Mouse (Mus musculus) large intestine, adult 2 months (tissue): Measurements from ENCODE around the gene Olfr5. TPM values are rescaled to one million over a fixed set of nuclear protein-coding genes. Genes with fewer than 3 reads are reported as not detected.
"Not testable (repeated sequence)": the region's sequence is repeated elsewhere in the genome, so short reads cannot be mapped to it uniquely, and the experiment has no call there.

Experiments used
- DNase-seq: peaks from one replicate; pipeline ENCODE4 v3.0.0-alpha.2; 2012; ENCODE audit warnings: low read depth, low spot score
- WGBS: fragments of 180-500 bp; shearing (Covaris S2); methylation state at CpG from one replicate; pipeline ENCODE4 v1.1.7; 2018; 5-methylcytosine and 5-hydroxymethylcytosine counted together
- polyA plus RNA-seq: library from polyadenylated mRNA; depleted of rRNA; stranded (reverse); fragments of >200 nt; gene quantifications from 2 replicates; pipeline ENCODE4 v1.2.3, GENCODE M21; 2012; rRNA removed

Olfr5 gene
- polyA plus RNA-seq = not detected in 2 replicates

DNA sequence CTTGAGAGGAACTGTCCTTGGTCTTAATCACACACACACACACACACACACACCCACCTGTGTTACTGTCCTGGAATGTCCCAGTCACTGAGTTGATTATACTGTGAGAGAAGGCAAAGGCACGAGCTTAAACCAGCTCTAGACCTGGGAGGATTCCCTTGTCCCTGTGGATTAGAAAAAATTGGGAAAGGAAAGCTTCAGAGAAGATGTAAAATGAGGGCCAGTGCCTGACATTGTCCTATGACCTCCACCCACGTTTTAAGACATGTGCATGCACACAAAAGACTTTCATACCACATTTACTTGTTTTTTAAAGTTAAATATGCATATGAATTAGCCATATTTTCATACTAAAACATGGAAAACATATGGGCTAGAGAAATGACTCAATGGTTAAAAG is at the start of gene Olfr5:
Gene Olfr5, minus strand, starts transcription at position 101 of the 400 bp plus-strand sequence.
- no peak for DNase-seq
- 9% methylated on average over 2 of the region's 2 CpGs for WGBS

- no peak for DNase-seq
These were observed 39.4 kb upstream of the Olfr5 start for GRCm38 (mm10) chr7:6526141-6526540.

GRCm38 (mm10) chr7:6525001-6525400 is 38.3 kb upstream of the Olfr5 start:
- WGBS = 56% methylated on average over 3 of the region's 3 CpGs
- no peak for DNase-seq

More at GRCm38 (mm10) chr7:6526141-6526540, 39.4 kb upstream of the Olfr5 start:
- WGBS = 69% methylated on average over 5 of the region's 5 CpGs

- DNase-seq = no peak
- WGBS = 87% methylated on average over 5 of the region's 5 CpGs
These were observed 36.1 kb upstream of the Olfr5 start, which contains the start of gene Olfr1349 for GRCm38 (mm10) chr7:6522850-6523249. TSS of gene Olfr1349 (minus strand) at chr7:6522950.

GRCm38 (mm10) chr7:6521666-6522065 is 34.9 kb upstream of the Olfr5 start:
- WGBS = 20% methylated on average over 1 of the region's 1 CpGs
- DNase-seq = no peak

DNA sequence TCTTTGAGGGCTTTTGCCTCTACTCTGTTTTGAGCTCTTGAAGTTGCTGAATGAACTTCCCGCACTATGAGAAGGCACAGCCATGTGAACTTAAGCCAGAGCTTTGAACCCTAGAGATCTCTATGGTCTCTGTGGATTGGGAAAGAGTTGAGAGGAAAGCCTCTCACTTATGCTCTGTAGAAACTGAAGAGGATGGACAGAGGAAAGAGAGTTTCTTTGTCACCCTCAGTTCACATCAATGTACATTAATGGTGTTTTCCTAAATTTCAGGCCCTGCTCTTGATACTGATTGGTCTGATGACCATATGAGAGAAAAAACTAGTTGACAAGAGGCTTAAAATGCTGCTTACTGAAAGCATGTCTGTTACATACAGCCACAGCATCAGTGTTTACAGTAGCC is 21.9 kb upstream of the Olfr5 start, which contains the start of gene Olfr1348:
Gene Olfr1348, minus strand, starts transcription at position 101 of the 400 bp plus-strand sequence.
- 94% methylated on average over 1 of the region's 1 CpGs for WGBS
- no peak for DNase-seq

GRCm38 (mm10) chr7:6499655-6500054 is 12.9 kb upstream of the Olfr5 start, which contains the start of gene Olfr1347:
TSS of gene Olfr1347 (minus strand) at chr7:6499755.
- 29% methylated on average over 1 of the region's 1 CpGs for WGBS
- DNase-seq = no peak

- not testable (repeated sequence) for DNase-seq
- 42% methylated on average over 2 of the region's 2 CpGs for WGBS
These were observed 9.1 kb downstream of the Olfr5 start for GRCm38 (mm10) chr7:6477633-6478032.

- DNase-seq = no peak
These were observed 19.8 kb downstream of the Olfr5 start, which contains the start of gene Olfr1346 for GRCm38 (mm10) chr7:6466951-6467350. TSS of gene Olfr1346 (plus strand) at chr7:6467101.

DNA sequence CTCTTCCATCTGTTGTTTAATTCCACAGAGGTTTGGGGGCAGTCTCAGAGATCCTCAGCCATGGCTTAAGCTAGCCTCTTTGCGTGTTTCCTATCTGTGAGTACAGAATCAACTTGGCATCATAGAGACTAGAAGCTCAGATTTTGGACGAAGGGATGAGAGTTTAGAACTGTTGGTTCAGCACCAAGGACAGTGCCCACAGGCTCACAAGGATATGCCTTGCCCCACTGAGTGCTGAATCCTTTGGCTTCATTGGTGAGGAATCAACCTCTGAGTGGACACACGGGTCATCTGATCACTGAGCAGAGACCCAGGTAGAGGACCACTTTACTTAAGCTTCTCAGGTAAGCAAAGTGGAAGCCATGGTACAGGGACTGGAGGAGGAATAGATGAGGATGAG is 30.3 kb downstream of the Olfr5 start:
- DNase-seq = no peak
- 39% methylated on average over 3 of the region's 3 CpGs for WGBS

- no peak for DNase-seq
These were observed 30.9 kb downstream of the Olfr5 start, which contains the start of gene Olfr1336 for GRCm38 (mm10) chr7:6455868-6456267. TSS of gene Olfr1336 (plus strand) at chr7:6456168.

DNA sequence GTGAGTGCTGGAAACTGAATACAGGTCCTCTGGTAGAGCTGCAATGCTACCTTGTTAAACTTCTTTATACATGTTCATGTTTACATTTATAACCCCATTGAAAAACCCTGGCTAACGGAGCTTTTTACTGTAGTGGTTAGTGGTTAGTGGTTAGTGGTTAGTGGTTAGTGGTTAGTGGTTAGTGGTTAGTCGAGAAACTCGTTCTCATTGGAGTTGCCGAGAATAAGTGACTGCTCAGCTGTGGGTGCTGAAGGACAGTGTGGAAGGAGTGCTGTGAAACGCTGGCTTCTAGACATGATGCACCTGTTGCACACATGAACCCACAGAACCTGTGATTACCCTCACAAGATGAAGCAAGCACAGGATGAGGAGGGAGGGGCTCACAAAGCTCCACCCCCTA is 39.0 kb downstream of the Olfr5 start:
- DNase-seq = no peak
- 84% methylated on average over 5 of the region's 5 CpGs for WGBS

DNA sequence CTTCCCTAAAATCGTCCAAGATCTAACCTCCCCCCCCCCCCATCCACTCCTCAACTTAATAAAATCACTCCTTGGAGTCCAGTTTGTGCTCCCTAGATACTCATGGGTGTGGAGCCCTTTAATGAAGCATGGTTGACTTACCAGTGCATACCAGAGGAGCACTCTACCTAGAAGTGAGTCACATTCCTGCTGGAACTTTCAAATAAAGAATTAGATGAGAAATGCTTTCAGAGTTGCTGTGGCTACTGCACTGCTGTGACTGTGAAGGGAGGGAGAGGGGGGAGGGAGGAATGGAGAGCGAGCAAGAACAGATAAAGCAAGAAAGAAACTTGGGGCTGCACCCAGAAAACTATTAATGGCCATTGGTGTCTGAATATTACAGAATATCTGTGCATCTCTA is 45.6 kb downstream of the Olfr5 start:
- no peak for DNase-seq
- WGBS = 48% methylated on average over 2 of the region's 2 CpGs

- 64% methylated on average over 3 of the region's 3 CpGs for WGBS
These were observed 48.4 kb downstream of the Olfr5 start, which contains the start of gene Olfr1344 for GRCm38 (mm10) chr7:6438388-6438787. TSS of gene Olfr1344 (plus strand) at chr7:6438688.

GRCm38 (mm10) chr7:6430342-6430741 is 56.4 kb downstream of the Olfr5 start:
- DNase-seq = no peak
- WGBS = 32% methylated on average over 2 of the region's 2 CpGs

More at GRCm38 (mm10) chr7:6438388-6438787, 48.4 kb downstream of the Olfr5 start, which contains the start of gene Olfr1344:
- DNase-seq = no peak

DNA sequence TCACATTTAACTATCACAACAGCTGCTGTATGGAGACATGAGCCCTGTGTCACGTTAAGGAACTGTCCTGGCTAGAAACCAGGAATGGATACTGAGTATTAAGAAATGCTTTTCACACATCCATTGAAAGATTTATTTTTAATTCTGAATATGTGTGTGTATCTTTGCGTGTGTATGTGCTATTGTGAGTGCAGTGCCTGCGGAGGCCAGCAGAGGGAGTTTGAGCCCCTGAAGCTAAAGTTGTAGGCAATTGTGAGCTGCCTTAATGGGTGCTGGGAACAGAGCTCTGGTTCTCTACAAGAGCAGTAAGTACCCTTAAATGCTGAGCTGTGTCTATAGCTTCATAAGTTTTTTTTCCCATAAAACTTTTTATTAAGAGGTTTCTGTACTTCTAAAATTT is 57.4 kb downstream of the Olfr5 start:
- no peak for DNase-seq
- 84% methylated on average over 3 of the region's 3 CpGs for WGBS

Other genes starting within 250 kb of the Olfr5 start
- 0.31 and 0.45 TPM in 2 replicates for gene Epp13, start 234.2 kb downstream of the Olfr5 start, polyA plus RNA-seq
- 0.19 and 0.31 TPM in 2 replicates for gene Zfp667, start 200.4 kb downstream of the Olfr5 start, polyA plus RNA-seq
- gene Zfp583, start 155.7 kb downstream of the Olfr5 start, polyA plus RNA-seq = 0.09 and 0.12 TPM in 2 replicates
- gene Gm3854, start 143.2 kb downstream of the Olfr5 start, polyA plus RNA-seq = 0.07 TPM in 1 of 2 replicates, not detected in the other
- gene Zfp78, start 123.7 kb downstream of the Olfr5 start, polyA plus RNA-seq = 0.10 and 0.23 TPM in 2 replicates
- 0.60 and 0.86 TPM in 2 replicates for gene Zfp28, start 103.6 kb downstream of the Olfr5 start, polyA plus RNA-seq
- gene Smim17, start 88.2 kb downstream of the Olfr5 start, polyA plus RNA-seq = not detected in 2 replicates
- not detected in 2 replicates for gene Gm20715, start 76.7 kb downstream of the Olfr5 start, polyA plus RNA-seq
- not detected in 2 replicates for gene Olfr1344, start 48.3 kb downstream of the Olfr5 start, polyA plus RNA-seq
- not detected in 2 replicates for gene Olfr1336, start 30.8 kb downstream of the Olfr5 start, polyA plus RNA-seq
- gene Olfr1346, start 19.8 kb downstream of the Olfr5 start, polyA plus RNA-seq = not detected in 2 replicates
- gene Olfr1347, start 12.8 kb upstream of the Olfr5 start, polyA plus RNA-seq = not detected in 2 replicates
- not detected in 2 replicates for gene Olfr1348, start 21.8 kb upstream of the Olfr5 start, polyA plus RNA-seq
- gene Olfr1349, start 36.0 kb upstream of the Olfr5 start, polyA plus RNA-seq = not detected in 2 replicates
- gene Olfr1350, start 77.9 kb upstream of the Olfr5 start, polyA plus RNA-seq = not detected in 2 replicates
- gene Zim1, start 209.5 kb upstream of the Olfr5 start, polyA plus RNA-seq = 0.05 and 0.21 TPM in 2 replicates
- 0.68 and 1.6 TPM in 2 replicates for gene Peg3, start 243.5 kb upstream of the Olfr5 start, polyA plus RNA-seq
- 0.16 and 0.21 TPM in 2 replicates for gene Usp29, start 243.6 kb upstream of the Olfr5 start, polyA plus RNA-seq